Mouse (Mus musculus): Measurements from ENCODE around the gene H2-Aa. TPM values are rescaled to one million over a fixed set of nuclear protein-coding genes. Genes with fewer than 3 reads are reported as not detected.

Gene H2-Aa
- total RNA-seq, 2 experiments from 2014 or later, result 0.93 to 2.1 TPM

DNA sequence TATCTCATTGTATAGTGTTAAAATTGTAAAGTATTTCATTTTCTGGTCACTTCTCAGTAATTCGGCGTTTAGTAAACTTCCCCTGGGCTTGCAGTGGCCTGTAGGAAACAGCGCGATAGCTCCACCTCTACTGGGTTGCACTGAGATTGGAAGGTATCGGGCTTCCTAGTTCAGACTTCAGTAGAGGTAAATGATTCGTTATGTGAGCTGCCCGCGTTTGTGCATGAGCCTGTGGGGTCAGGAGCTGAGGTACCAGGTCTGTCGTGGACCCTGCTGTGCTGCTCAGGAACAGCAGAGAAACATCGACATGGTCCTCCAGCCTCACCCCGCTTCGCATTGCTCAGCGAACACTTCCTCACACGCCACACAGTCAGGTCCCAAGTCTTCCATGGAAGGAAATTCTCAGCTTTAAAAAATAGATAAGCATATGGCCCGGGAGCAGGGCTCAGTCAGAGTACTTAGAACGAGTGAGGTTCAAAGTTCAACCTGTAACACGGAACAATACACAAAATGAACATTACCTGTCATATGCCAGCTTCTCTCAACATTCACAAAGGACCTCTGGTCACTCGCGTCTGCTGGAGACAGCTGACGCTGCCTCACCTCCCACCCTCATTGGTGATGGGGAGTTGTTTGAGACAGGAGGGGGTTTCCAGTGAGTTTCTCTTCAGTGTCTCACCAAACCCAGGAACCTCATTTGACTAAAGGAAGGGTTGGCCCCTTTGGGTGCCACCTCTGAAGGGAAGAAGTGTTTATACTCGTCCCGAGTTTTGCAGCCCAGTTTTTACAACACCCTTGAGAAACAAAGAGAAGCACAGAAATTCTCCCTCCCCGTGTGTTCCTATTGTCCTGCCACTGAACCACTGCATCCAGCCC is 13.3 kb upstream of the H2-Aa start:
- no peak for DNase-seq (ENCODE audit: low spot score in 2 of 2)

DNA sequence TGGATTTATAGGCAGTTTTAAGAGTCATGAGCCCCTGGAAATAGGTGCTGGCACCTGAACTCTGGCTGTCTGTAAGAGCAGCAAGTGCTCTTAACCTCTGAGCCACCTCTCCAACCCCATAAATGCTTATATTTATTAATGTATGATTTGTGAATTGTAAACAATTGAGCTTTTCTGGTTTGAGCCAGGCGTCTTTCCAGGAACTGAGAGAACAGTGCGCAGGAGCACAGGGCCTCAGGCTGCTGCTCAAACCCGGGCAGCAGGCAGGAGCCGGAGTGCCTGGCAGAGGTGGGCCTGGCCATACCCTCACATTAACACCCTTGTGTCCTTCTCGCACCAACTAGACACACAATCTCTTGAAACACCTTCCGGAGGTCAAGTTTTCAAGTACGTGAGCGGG is 12.4 kb upstream of the H2-Aa start:
- no peak for DNase-seq (ENCODE audit: low spot score in 2 of 2)

DNA sequence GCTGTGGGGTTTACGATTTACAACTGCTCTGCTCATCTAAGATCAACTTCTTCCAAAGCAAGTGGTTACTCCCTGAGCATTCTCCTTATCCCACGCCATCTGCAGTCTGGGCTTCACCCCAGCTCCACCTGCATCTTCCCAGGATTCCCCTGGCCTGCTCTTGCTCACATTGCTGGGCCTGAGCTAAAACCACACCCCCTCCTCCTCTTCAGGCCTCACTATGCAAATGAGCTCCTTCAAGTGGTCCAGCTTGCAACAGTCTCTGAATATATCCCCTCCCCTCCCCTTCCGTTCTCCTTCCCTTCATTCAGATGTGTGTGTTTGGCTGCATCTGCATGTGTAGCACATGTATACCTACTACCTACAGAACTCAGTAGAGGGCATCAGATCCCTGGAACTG is 11.7 kb upstream of the H2-Aa start:
- DNase-seq (ENCODE audit: low spot score in 2 of 2), result no peak

DNA sequence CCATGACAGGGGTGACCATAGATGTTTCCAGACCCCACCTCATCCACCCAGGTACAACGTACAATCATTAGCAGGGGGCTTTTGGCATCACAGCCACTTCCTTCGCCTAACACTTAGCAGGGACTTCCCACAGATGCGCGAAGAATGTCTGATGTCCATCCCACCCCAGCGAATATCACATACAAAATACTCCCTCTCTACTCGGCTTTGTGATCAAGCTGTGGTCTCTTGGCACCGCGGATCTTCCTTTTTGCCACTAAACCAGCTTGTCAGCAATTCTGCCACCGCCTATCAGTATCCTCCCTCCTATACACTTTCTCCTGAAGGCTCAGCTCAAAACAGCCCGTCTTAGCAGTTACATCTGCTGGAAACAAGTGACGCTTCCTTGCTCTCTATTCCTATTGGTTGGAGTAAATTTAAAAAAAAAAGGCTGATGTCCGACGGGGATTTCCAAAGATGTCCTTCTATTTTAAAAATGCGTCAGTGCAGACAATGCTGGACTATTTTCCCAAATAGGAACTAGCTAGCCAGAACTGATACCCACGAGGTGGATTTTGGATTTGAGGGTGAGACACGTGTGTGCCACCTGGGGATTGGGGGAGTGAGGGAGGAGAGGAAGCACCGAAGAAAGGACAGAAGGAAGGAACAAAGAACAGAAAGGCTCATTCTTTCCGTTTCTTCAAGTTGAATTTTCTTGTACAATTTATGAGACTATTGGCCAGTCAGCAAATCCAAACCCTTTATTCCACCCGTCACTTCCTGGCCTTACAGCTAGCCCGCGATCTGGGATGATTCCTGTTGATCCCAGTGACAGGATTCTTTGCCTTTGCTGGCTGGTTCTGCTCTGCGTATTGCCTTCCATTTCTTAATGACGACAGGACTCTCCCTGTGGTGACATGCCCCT is 8.5 kb upstream of the H2-Aa start:
- DNase-seq (ENCODE audit: low spot score in 2 of 2), result peak; percentile 45 to 82

DNA sequence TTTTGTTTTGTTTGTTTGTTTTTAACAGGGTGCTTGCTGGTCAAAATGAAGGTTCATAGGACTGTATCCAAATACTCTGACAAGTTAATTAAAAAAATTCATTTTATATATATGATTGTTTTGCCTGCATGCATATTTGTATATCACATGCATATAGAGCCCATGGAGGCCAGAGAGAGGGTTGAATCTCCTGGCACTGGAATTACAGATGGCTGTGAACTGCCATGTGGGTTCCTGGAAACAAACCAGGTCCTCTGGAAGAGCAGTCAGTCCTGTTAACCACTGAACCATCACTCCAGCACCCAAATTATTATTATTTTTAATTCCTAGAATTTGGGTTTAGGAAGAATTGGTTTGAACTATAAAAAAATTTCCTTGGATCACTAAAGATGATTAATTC is 7.7 kb upstream of the H2-Aa start:
- no peak for DNase-seq (ENCODE audit: low spot score in 2 of 2)

DNA sequence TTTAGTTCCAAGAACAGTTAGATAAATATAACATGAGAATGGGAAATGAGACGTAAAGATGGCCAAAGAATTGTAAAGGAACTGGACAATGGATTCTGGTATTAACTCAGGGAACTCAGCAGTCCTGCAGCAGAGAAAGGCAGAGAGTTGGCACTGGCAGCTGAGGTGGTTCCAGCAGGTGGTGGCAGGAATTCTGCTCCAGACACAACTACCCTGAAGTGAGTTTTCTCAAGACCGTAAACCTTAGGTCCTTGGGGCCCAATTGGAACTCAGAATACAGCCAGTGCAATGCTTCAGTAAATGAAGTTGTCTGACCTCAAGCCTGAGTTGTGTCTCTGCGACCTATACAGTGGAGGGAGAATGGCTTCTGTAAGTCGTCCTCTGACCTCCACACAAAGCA is 6.6 kb upstream of the H2-Aa start:
- no peak for DNase-seq (ENCODE audit: low spot score in 2 of 2)

DNA sequence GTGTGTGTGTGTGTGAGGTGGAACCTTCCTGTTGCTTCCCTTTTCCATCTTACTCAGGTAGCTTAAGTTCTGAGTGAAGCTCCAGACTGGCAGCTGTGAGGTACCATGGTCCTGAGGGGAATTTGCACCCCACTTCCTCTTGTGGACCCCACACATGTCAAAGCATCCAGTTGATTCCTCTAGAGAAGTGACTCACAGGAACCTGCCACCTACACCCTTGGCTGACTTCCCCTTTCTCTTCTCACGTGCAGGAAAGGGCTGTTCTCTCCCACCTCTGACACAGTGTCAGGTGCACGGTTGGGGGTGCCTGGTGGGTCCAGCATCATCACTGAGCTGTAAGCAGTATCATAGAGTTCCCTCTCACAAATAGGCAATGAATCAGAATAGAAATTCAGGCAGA is 5.9 kb upstream of the H2-Aa start:
- no peak for DNase-seq (ENCODE audit: low spot score in 2 of 2)

DNA sequence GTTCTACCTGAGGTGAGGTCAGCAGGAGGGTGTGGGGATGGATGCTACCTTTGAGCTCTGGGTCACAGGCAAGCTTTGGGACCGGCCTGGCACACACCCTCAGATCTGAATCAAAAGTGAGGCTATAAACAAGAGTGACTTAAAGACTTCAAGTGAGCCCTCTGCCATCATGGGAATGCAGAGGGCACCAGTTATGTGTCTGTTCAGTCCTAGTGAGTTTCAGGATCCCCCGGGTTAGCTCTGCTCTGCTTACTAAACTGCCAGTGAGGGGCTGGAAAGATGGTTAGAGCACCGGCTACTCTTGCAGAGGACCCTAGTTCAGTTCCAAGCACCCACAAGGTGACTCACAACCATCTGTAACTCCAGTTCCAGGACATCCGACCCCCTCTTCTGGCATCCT is 4.9 kb upstream of the H2-Aa start:
- no peak for DNase-seq (ENCODE audit: low spot score in 2 of 2)

DNA sequence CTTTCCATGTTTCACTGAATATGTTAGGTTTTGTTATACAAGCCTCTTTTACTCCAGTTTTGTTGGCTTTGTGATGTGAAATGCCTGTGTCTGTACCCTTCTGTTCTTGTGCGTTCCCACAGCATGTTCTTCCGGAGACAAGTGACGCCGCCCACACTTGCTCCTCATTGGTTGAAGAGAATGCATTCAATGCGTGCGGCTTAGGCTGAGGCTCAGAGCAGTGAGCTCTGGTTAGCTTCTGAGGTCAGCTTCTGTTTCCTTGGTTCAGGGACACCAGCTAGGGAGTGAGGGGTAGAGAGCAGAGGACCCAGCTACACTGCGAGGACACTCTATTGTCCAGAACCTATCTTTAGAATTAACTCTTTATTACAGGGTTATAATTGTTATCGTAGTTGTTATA is 4.0 kb upstream of the H2-Aa start:
- peak; percentile 77 to 85 for DNase-seq (ENCODE audit: low spot score in 2 of 2)

DNA sequence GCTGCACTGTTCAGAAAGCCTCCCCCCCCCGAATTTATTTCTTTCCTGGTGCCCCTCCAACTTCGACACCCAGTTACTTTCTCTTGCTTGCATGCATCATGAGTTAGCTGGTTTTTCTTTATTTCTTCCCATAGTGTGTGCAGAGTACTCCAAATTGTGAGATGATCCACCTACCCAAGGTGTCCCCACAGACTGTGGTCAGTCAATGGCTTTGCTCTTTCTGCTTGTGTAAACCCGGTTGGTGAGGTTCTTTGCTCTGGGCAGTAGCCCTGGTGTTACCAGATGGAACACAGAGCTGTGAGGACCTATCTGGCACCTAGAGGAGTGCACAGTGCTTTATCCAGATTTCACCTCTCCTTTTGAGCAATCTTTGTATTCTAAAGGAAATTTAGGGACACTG is 508 bp upstream of the H2-Aa start:
- no peak for DNase-seq (ENCODE audit: low spot score in 2 of 2)

DNA sequence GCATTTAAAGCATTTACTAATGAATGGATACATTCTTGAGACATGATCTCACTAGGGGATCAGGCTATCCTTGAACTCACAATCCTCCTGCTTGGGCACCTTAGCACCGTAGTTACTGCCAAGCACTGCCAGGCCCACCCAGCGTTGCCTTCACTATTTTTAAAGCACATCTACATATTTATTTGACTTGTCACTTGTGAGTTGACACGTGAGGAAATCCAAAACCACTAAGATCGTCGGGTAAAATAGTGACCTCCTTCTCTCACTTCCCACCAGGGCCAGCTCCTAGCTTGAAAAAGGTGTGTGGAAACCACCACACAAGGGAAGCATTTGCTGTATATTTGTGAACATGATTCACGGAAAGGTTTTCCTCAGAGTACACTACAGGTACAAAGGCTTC is 624 bp downstream of the H2-Aa start:
- no peak for DNase-seq (ENCODE audit: low spot score in 2 of 2)

DNA sequence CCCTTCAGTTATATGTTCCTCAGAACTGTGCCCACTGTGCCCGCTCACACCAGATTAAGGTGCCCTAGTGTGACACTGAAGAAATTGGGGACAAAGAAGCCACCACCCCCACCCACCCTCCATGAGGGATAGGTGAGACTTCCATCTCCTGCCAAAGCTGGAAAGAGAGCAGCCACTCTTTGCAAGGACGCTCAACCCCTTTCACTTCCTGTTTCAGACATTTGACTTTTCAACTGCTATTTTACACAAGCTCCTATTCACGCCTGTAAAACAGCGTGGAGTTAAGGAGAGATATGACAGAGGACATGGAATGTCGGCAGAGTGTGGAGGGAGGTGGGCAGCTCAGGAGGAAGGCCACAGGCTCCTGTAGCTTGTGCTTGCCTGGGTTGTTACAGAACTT is 1.1 kb downstream of the H2-Aa start:
- DNase-seq (ENCODE audit: low spot score in 2 of 2), result no peak

DNA sequence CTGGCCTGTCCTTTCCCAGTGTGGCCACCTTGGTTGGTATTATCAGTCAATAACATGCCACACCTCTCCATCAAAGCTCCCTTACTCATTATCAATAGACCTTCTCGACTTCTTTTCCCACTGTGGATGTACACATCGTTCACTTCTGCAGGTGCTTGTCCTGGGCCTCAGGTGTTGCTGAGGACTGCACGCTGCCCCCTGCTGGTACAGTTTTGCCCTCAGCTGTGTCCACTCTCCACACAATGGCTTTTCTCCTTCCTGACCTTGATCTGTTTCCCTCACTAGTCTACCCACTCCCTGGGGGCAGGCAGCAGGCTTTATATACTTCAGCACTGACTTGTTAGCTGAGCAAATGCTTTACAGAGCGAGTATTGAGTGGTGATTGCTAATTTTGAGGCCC is 1.8 kb downstream of the H2-Aa start:
- DNase-seq (ENCODE audit: low spot score in 2 of 2), result no peak

DNA sequence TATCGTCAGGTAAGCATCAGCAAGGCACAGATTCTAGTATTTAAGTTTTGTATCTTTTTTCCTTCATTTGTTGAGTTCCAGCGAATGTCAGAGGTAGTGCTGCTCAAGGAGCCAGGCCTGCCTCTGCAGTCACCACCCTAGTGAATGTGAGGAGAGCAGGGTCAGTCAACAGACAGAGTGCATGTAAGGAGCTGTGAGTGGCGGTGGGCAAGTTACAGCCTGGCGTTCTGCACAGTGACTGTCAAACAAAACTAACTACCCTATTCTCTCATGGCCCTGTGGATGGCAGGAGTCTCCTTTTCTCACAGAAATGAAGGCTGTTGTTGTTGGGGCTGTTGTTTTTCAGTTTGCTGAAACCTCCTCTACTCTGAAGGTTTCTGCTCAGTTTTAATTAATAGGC is 2.3 kb downstream of the H2-Aa start:
- no peak for DNase-seq (ENCODE audit: low spot score in 2 of 2)

DNA sequence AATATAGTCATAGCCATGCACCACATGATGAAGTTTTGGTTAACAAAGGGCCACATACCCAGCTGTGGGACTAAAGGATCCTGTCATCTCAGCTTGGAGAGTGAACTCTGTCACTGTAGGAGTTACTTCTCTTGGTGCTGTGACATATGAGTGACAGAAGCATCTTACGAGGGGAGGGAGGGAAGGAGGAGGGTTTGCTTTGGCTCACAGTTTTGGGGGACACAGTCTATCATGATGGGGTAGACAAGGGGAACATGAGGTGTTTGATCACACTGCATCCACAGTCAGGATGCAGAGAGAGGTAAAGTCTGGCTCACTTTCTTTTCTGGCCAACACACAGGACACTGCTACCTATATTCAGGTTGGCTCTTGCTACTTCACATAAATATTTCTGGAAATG is 5.8 kb downstream of the H2-Aa start:
- DNase-seq (ENCODE audit: low spot score in 2 of 2), result no peak

DNA sequence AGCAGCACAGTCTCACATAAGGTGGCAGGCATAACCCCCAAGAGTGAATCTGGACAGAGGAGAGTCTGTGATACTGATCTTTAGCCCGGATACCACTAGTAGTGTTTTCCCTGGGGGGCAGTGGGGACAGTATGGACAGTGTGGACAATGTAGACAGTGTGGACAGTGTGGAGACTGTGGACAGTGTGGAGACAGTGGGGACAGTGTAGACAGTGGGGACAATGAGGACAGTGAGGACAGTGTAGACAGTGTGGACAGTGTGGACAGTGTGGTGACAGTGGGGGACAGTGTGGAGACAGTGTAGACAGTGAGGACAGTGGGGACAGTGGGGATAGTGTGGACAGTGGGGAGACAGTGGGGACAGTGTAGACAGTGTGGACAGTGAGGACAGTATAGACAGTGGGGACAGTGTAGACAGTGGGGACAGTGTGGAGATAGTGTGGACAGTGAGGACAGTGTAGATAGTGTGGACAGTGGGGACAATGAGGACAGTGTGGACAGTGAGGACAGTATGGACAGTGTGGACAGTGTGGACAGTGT is 7.1 kb downstream of the H2-Aa start:
- no peak for DNase-seq (ENCODE audit: low spot score in 2 of 2)

DNA sequence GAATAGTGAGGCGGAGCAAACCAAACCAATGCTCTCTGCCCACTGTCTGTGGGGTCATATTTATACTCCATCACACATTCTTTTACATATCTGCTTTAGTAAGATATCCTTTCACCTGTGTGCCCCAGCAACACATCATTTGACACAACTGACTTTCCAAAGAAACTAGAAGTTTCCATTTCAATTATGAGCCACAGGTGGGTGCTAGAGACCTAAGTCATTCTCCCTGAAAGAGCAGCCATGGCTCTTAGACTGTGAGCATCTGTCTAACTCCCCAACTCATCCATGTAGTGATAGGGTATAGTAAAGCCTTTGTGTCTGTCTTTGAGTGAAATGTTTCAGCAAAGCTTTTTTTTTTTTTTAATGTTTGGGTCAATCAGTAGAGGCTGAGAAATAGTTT is 15.5 kb downstream of the H2-Aa start:
- DNase-seq (ENCODE audit: low spot score in 2 of 2), result no peak

DNA sequence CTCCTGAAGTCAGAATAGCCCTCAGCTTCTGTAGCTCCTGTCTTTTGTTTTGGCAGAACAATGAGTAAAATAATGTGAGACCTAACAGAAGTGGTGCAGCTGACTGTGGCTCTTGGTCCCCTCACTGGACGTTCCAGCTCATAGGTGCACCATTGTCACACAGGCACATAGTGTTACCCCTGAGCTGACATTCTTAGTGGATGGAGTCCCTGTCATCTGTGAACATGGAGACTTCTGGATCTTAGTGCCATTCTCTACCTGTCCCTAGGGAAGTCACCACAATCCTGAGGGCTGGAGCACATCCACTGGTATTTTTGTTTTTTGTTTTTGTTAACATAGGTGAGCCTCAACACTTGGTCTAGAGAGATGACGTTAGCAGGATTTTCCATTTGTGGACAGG is 16.7 kb downstream of the H2-Aa start:
- DNase-seq (ENCODE audit: low spot score in 2 of 2), result no peak

DNA sequence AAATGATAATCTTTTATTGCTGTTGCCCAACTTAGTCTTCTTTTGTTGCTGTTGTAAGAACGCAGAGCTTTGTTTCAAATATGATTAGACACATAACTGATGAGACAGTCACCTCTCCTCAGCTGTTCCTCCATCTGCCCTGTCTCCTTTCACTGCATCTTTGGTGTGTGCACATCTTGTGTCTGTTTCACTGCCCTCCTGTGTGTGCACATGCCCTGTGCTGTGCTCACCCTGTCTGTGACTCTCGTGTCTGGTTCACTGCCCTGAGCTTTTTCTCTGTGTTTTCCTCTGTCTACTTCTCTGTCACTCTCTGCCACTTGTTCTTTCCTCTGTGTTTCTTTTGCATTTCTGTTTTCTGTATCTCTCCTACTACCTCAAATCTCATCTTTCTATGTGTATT is 17.4 kb downstream of the H2-Aa start:
- DNase-seq (ENCODE audit: low spot score in 2 of 2), result no peak

DNA sequence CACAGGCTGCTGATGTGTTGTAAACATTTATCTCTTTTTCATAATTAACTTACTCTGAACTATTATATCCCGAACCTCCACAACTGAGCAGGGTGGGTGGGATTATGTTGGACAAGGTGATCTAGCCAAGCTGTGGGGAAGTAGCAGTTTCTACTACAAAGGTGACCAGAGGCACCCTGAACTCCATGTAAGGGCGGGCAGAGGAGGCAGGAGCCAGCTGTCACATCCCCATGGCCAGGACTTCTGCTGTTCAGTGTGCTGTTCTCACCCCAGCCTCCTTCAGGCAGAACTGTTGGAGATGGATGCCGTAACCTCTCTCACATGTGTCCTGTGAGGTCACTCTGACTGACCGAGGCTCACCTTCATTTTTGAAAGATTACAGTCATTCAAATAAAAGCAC is 17.8 kb downstream of the H2-Aa start:
- DNase-seq (ENCODE audit: low spot score in 2 of 2), result no peak

DNA sequence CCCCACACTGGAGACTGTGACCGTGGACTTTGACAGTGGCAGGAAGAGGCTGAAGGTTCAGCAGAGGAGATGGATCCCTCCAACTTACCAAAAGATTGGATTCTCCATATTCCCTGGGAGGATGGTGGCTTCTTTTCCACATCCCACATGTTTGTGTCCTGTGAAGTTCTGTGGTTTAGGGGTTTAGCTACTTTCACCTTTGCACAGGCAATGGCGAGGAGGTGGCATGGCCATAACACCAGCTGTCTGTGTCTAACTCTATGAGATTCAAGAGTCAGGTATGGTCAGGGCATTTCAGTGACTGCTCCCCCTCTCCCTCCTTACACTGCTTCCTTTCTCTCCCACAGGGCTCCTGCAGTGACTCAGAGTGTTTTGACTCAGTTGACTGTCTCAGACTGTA is 18.9 kb downstream of the H2-Aa start:
- no peak for DNase-seq (ENCODE audit: low spot score in 2 of 2)

DNA sequence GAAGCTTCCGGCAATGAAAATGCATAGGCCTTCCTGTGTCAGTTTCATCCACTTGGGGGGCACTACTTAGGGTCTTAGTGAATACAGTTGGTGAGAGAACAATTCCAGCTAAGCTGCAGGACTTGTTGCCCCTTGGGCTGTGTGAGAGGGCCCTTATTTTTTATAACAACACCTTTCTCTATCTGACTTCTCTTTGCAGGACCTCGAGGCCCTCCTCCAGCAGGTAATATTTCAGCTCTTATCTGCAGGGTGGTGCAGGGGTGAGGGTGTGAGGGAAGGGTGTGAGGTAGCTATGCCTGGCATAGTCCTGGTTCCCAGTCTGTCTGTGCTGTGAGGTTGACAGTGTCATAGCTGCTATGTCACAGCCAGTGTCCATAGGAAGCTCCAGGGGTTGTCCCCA is 19.4 kb downstream of the H2-Aa start:
- no peak for DNase-seq (ENCODE audit: low spot score in 2 of 2)

Measured in layer of hippocampus, postnatal 14 days (tissue).